Mouse (Mus musculus): ENCODE data around the gene Cyp2e1. TPM values are rescaled to one million over a fixed set of nuclear protein-coding genes. Genes with fewer than 3 reads are reported as not detected.
"Not testable (repeated sequence)": the region's sequence is repeated elsewhere in the genome, so short reads cannot be mapped to it uniquely, and the experiment has no call there.

The Cyp2e1 gene
- polyA plus RNA-seq, 1 experiment = 21.1 TPM

DNA sequence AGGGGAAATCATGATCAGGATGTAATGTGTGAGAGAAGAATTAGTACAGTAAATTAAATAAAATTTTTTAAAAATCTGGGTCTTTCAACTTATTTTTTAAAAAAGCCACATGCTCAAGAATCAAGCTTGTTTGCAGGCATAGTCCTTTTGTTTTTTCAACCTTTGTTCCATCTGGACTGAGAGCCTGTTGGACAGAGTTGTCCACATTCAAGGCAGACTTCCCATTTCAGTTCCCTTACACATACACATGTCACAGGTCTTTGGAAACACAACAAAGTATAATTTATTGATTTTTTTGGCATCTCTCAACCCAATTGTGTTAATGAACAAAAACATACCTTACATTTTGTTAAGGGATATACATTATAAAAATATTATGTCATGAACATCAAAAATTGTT lies 9.0 kb upstream of the Cyp2e1 start:
- TF ChIP-seq CTCF (IDR thresholded peaks at IDR 0.05; ENCODE audit: control insufficient read depth, insufficient read depth, low read length) (no peak), POLR2A (IDR thresholded peaks at IDR 0.05; ENCODE audit: borderline replicate concordance, control insufficient read depth, low read depth, low read length) (no peak)
- Histone ChIP-seq H3K27ac (ENCODE audit: control insufficient read depth, insufficient read depth, low read depth, low read length, poor library complexity) (no peak overlapping the region), H3K4me3 (replicated peaks; ENCODE audit: control insufficient read depth, low read depth, low read length) (no peak overlapping the region), H3K4me1 (ENCODE audit: control insufficient read depth, insufficient read depth, low read length) (no peaks in the 10 kb centered on the region)

DNA sequence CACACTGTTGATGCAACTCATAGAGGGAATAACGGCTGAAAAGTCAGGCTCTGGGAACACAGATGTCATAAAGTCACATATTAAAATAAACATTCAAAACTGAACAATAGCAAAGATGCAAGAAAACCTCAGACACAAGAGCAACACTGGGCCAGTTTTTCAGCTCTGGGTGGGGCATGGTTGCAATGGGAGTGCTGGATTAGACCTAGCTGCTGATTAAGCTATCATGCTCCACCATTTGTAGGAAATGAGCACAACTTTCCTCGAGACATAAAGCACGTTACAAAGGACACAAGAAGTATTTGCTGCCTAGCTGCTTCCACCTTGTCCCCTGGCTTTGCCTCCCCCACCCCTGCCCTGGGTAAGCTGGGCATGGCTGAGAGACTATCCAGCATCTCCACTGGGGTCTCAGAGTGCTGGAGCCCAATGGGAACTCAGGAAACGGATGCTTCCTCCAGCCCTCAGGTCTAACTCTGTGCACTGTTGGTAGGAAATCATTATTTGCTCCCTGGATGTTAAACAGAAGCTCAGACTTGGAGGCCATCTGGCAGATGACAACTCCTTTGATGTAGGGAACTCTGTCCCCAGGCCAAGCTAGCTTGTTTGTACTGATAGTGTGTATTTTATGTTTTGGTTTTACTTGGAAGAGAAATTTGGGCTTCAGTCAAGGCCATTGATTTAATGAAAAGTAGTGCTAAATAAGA lies 7.2 kb upstream of the Cyp2e1 start:
- no peaks in the 10 kb centered on the region for H3K4me1 ChIP-seq (ENCODE audit: control insufficient read depth, insufficient read depth, low read length)
- no peak for TF ChIP-seq POLR2A (IDR thresholded peaks at IDR 0.05; ENCODE audit: borderline replicate concordance, control insufficient read depth, low read depth, low read length)
- TF ChIP-seq CTCF (IDR thresholded peaks at IDR 0.05; ENCODE audit: control insufficient read depth, insufficient read depth, low read length) = no peak
- no peak overlapping the region for H3K4me3 ChIP-seq (replicated peaks; ENCODE audit: control insufficient read depth, low read depth, low read length)
- WGBS = 61% methylated on average over 4 of the region's 4 CpGs
- H3K27ac ChIP-seq (ENCODE audit: control insufficient read depth, insufficient read depth, low read depth, low read length, poor library complexity) = no peak overlapping the region

DNA sequence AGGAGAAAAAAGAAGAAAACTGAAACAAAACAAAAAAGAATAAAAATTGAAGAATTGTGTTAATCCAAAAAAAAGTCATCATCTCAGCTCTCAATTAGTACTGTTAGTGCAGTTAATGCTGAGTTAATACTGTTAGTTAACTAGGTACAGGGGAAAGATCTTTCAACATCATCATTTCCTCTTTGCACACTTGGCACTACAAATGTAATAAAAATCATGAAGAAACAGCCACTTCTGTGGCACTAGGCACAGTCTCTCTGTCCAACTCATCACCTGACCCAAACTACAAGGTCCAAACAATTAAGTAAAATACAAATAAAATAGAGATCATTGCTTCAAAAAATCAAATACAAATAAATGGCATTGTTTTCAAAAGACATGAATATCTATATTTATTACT lies 2.9 kb upstream of the Cyp2e1 start:
- no peak for TF ChIP-seq CTCF (IDR thresholded peaks at IDR 0.05; ENCODE audit: control insufficient read depth, insufficient read depth, low read length)
- TF ChIP-seq POLR2A (IDR thresholded peaks at IDR 0.05; ENCODE audit: borderline replicate concordance, control insufficient read depth, low read depth, low read length) = no peak
- Histone ChIP-seq H3K4me1 (ENCODE audit: control insufficient read depth, insufficient read depth, low read length) (no peaks in the 10 kb centered on the region), H3K4me3 (replicated peaks; ENCODE audit: control insufficient read depth, low read depth, low read length) (no peak overlapping the region), H3K27ac (ENCODE audit: control insufficient read depth, insufficient read depth, low read depth, low read length, poor library complexity) (no peak overlapping the region)

DNA sequence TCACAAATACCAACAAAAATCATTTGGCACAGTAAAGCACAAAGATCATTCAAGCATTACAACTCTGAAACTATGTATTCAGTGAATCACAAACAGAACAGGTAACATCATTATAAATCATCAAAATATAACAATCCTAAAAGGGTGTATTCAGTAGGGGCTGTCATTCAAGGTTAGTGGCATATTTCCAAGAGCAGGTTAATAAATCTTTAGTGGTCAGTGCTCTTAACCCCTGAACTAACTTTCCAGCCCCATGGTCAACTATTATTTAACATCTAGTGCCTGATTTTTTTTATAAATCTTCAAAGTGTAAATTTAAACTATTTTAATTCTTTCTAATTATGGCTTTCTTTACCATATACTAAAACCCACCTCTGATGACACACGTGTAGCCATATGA lies 1.9 kb downstream of the Cyp2e1 start:
- 60% methylated on average over 1 of the region's 1 CpGs for WGBS
- H3K4me1 ChIP-seq (ENCODE audit: control insufficient read depth, insufficient read depth, low read length); H3K27ac ChIP-seq (ENCODE audit: control insufficient read depth, insufficient read depth, low read depth, low read length, poor library complexity); H3K4me3 ChIP-seq (replicated peaks; ENCODE audit: control insufficient read depth, low read depth, low read length): not testable (repeated sequence)

DNA sequence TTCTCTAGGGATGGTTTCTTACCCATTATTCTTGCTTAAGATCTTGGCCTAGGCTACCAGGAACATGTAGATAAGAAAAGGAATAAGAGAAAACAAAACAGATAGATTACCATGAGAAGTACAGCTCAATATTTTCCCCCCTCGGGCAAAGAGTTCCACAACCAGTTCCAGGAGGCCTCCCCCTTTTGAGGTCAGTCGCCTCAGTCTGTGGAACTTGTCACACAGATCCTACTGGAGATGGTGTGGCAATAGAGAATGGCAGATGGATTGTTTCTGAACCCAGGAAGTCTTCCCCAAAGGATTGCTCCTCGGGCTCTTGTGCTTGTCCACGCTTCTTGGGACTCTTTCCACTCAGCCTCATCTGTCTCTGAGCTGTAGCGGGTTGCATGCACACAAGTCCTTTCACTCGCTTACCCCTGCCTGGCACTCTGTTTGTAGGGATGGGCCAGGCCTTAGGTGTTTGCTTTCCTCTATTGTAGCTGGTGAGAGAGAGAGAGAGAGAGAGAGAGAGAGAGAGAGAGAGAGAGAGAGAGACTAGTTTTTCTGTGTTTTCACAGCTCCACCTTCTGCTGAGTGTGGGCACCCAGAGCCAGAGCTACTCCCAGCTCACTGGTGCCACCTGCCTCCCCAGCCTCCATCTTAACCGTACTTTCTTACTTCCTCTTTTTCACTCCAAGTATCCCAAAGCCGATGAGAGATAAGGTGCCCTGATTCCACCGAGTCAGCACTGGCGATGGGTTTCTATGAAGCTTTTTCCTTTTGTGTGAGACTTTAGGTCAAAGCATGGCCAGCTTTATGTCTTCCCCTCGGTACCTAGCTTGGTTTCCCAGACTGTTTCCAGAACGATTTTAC lies 2.6 kb downstream of the Cyp2e1 start:
- Histone ChIP-seq H3K4me3 (replicated peaks; ENCODE audit: control insufficient read depth, low read depth, low read length) (no peak overlapping the region), H3K27ac (ENCODE audit: control insufficient read depth, insufficient read depth, low read depth, low read length, poor library complexity) (no peak overlapping the region), H3K4me1 (ENCODE audit: control insufficient read depth, insufficient read depth, low read length) (no peaks in the 10 kb centered on the region)
- WGBS = 41% methylated on average over 12 of the region's 12 CpGs
- no peak for TF ChIP-seq POLR2A (IDR thresholded peaks at IDR 0.05; ENCODE audit: borderline replicate concordance, control insufficient read depth, low read depth, low read length)
- no peak for TF ChIP-seq CTCF (IDR thresholded peaks at IDR 0.05; ENCODE audit: control insufficient read depth, insufficient read depth, low read length)

DNA sequence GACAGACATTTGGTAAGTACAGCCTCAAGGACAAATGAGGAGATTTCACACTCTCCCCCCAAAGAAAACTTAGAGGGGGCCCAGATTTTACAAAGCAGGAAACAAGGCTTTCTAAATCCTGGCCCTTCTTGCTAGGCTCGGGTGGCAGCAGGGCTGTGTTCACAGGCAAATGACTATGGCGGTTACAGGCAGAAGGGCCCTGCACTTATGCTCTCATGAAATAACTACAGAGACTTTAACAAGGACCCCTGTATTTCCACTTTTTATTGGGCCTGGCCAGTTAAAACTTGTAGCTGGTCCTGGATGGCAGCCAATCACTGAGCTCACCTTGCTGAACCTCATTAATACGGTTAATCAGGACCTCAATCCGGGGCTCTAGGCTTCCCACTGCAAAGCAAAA lies 17.0 kb downstream of the Cyp2e1 start:
- H3K4me3 ChIP-seq (replicated peaks; ENCODE audit: control insufficient read depth, low read depth, low read length) = no peak overlapping the region
- no peaks in the 10 kb centered on the region for H3K4me1 ChIP-seq (ENCODE audit: control insufficient read depth, insufficient read depth, low read length)
- H3K27ac ChIP-seq (ENCODE audit: control insufficient read depth, insufficient read depth, low read depth, low read length, poor library complexity) = no peak overlapping the region
- TF ChIP-seq POLR2A (IDR thresholded peaks at IDR 0.05; ENCODE audit: borderline replicate concordance, control insufficient read depth, low read depth, low read length) (no peak), CTCF (IDR thresholded peaks at IDR 0.05; ENCODE audit: control insufficient read depth, insufficient read depth, low read length) (no peak)
- WGBS = 76% methylated on average over 4 of the region's 4 CpGs

DNA sequence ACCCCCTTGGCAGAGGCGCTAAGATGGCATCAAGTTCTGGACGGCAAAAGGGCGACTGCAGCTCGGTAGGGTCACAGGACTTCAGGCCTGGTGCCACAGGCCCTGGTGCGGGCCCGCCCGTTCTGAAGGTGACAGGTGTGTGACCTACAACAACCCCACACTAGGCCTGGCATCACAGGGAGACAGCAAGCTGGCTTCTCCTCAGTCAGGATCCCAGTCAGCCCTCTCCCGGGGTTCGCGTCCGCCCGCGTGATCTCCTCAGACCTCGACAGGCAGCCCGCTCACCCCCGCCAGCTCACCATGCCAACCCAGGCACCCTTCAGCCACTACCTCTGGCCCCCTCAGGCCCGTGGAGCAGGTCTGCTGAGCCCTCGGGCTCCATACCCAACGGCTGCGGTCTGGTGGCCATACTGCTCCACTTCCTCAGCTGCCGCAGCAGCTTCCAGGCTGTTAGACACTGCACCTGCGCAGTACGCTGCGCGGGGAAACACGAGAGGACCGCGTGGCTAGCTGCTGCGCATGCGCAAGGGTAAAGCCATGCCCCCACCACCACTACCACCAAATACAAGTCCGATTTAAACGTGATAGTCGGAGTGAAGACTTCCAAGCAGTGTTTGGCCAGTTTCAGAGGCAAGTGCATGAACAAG lies 24.0 kb downstream of the Cyp2e1 start, which contains the start of gene Syce1:
Syce1 (minus strand) TSS at position 447 of the 647 bp plus-strand sequence.
- no peak within 1 kb of the TSS for H3K4me3 ChIP-seq (replicated peaks; ENCODE audit: control insufficient read depth, low read depth, low read length)
- no peak within 1 kb of the TSS for H3K27ac ChIP-seq (ENCODE audit: control insufficient read depth, insufficient read depth, low read depth, low read length, poor library complexity)
- TF ChIP-seq POLR2A (IDR thresholded peaks at IDR 0.05; ENCODE audit: borderline replicate concordance, control insufficient read depth, low read depth, low read length) (no peak), CTCF (IDR thresholded peaks at IDR 0.05; ENCODE audit: control insufficient read depth, insufficient read depth, low read length) (no peak)
- WGBS = 80% methylated on average over 33 of the region's 33 CpGs
- H3K4me1 ChIP-seq (ENCODE audit: control insufficient read depth, insufficient read depth, low read length) = no peaks in the 10 kb centered on the region

DNA sequence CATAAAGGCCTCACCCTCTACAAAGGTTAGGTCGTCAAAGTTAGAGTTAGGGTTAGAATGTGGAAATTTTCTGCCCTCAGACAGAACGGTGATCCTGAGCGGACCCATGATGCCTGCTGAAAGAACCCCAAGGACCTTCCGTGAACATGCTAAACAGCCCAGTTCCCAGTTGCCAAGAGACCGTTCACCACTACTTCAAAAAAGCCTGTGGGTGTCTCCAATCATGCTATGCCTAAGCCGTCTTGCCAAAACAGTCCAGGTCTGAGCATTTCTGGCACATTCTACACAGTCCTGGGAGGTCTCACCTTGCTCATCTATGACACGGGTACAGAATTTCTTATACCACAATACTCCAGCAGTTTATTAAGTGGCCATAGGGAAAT lies 24.5 kb downstream of the Cyp2e1 start:
- WGBS = 84% methylated on average over 7 of the region's 7 CpGs
- TF ChIP-seq CTCF (IDR thresholded peaks at IDR 0.05; ENCODE audit: control insufficient read depth, insufficient read depth, low read length) = no peak
- no peak for TF ChIP-seq POLR2A (IDR thresholded peaks at IDR 0.05; ENCODE audit: borderline replicate concordance, control insufficient read depth, low read depth, low read length)
- H3K4me3 ChIP-seq (replicated peaks; ENCODE audit: control insufficient read depth, low read depth, low read length) = no peak overlapping the region
- H3K4me1 ChIP-seq (ENCODE audit: control insufficient read depth, insufficient read depth, low read length) = no peaks in the 10 kb centered on the region
- H3K27ac ChIP-seq (ENCODE audit: control insufficient read depth, insufficient read depth, low read depth, low read length, poor library complexity) = no peak overlapping the region
